Mouse (Mus musculus): ENCODE results near the gene Vti1a.

Vti1a gene

DNA sequence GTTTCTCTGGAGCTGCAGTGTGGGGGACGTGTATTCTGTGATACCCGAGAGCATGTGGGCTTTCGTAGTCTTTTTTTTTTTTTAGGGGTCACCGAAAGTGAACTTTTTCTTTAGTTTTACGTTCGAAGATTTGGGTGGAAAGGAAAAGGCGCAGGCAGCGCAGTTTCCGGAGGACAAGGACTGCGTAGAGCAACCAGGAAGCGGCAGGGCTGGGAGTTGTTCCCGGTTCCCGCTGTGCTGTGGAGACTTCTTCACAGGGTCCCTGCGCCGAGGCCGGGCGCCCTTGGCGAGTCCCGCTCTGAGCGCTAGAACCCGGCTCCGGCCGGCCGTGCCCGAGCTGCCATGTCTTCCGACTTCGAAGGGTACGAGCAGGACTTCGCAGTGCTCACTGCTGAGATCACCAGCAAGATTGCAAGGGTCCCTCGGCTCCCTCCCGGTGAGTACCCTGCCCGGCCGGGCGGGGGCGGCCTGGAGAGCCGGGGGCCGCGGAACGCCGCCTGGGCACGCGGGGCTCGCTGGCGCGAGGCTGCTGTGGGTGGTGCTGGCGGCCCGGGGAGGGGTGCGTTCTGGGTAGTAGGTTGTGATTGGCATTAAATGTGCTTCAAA, at the start of gene Vti1a:
TSS of gene Vti1a (plus strand) at position 187 of the 606 bp plus-strand sequence.
- DNase-seq (ENCODE audit: low read depth) = peak; percentile 96

DNA sequence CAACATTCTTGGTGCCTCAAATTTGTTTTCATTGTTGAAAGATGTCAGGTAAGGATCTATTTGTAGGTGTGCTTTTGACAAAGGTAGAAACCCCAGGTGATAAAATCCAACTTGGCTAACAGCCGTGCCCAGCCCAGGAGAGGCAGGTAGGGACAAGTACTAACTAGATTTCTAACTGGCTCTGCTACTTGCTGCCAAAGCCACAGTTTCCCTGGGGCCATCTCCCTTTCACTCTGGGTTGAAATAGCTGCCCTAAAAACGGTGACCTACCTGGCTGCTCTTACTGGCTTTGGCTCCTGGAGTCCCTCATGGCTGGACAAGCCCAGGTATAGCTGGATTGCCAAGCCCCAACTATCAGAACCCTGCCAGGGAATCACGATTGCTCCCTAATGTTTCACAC, 49.3 kb upstream of the Vti1a start:
- DNase-seq (ENCODE audit: low read depth) = no peak

DNA sequence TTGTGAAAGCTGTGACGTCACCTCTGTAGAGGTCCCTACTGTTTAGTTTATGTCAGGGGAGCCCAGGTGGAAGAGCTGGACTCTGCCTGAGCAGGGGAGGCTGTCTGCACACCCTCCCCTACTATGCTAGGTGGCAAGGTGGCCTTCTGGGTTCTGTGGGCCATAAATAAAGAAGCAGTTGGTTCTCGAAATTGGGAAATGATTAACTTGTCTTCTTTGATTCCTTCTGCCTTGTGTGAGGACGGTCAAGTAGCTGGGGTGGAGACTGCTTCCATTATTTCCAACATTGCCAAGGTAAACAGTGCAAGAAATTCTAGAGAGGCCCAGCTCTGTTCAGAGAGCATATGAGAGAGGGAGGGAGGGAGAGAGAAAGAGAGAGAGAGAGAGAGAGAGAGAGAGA, 47.9 kb upstream of the Vti1a start:
- DNase-seq (ENCODE audit: low read depth) = no peak

- DNase-seq (ENCODE audit: low read depth) = no peak
These were observed 47.0 kb upstream of the Vti1a start for GRCm38 (mm10) chr19:55269051-55269450.

DNA sequence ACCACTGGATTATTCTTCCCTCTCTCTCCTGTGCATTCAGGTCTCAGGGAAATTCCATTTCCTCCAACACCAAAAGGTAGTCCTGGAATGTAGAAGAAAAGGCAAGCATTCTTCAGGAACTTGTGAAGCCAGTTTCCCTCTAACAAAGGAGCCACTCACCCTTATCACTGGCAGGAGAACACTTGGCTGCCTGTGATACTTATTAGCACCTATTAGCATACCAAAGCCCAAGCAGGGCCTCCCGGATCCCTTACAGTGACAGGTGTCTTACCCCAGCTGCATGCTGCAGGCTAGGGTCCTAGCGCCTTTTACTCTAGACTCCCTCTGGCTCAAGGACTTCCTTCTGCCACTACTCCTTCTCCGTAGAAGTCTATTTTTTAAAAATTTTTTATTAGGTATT, 44.6 kb upstream of the Vti1a start:
- DNase-seq (ENCODE audit: low read depth) = no peak

DNA sequence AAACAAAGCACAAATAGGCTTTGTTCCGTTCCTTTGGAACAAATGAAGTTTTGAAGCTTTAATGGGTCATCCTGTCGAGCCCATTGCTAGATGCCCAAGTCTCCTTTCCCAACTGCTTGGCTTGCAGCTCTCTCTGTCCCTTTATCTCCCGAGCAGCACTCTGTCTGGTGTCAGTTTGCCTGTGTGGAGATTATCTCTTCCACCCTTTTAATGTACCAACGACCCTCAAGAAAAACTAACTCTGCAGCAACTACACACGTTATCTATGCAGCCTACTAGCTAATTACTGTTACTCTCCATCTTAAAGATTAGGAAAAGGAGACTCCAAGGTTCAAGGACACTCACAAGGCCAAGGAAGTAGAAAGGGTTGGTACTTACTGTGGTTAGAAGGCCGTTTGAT, 42.8 kb upstream of the Vti1a start:
- no peak for DNase-seq (ENCODE audit: low read depth)

GRCm38 (mm10) chr19:55276100-55276499, 40.0 kb upstream of the Vti1a start:
- no peak for DNase-seq (ENCODE audit: low read depth)

DNA sequence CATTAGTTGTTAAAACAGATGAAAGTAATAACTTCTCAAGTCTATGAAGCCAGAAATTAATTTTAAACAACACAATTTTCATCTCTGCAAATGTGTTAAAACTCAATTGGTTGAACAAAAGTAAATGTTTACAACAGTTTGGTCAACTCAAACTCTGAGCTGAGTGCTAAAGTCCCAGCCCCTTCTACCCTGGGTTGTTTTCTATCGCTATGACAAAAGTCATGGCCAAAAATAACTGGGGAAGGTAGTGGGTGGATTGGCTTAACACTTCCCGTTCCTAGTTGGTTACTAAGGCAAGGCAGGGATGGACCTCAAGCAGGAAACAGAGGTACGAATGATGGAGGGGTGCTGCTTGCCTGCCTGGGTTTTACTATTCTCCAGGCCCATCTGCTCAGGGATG, 39.3 kb upstream of the Vti1a start:
- DNase-seq (ENCODE audit: low read depth) = no peak

- DNase-seq (ENCODE audit: low read depth) = no peak
These were observed 32.0 kb upstream of the Vti1a start for GRCm38 (mm10) chr19:55284093-55284492.

GRCm38 (mm10) chr19:55286034-55286433, 30.1 kb upstream of the Vti1a start:
- no peak for DNase-seq (ENCODE audit: low read depth)

GRCm38 (mm10) chr19:55288974-55289373, 27.1 kb upstream of the Vti1a start:
- DNase-seq (ENCODE audit: low read depth) = no peak

GRCm38 (mm10) chr19:55290621-55291270, 25.3 kb upstream of the Vti1a start:
- no peak for DNase-seq (ENCODE audit: low read depth)

DNA sequence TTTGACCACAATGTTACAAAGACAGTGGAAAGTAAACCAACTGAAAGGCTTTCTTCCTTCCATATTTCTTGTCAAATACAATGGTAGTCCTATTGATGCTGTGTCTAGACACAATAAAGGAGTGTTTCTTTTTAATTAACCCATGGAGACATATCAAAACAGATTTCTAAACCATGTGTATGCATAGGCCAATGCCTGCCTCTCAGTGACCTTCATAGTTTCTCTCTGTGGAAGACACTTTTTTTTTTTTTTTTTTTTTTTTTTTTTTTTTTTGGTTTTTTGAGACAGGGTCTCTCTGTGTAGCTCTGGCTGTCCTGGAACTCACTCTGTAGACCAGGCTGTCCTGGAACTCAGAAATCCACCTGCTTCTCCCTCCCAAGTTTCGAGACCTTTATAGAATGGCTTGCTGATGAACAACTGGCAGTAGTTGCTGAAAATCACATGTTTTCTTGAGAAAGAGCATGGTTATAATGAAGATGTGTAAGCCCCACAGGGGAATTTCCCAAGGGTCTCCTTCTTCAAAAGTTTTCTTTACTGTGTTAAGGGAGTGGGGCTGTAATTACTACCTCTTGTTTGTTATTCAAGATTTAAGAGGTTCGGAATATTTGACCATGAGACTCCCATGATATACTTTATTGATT, 23.8 kb upstream of the Vti1a start:
- no peak for DNase-seq (ENCODE audit: low read depth)

DNA sequence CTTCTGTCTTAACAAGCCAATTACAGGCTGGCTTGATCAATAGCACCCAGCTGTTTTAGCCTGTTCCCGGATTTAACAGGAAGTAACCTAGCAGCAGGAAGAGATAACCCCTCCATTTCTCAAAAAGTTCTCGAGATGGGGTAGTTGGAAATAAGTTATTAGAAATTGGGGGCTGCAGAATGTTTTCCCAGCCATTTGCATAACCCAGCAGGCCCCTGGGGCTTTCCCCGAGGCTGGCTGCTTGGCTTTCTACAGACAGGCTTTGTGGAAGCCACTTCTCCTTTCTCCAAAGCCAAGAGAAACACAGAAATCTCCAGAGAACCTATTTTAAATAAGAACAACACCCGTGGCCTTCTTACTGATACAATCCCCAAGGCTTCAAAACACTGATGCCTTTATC, 22.9 kb upstream of the Vti1a start:
- no peak for DNase-seq (ENCODE audit: low read depth)

DNA sequence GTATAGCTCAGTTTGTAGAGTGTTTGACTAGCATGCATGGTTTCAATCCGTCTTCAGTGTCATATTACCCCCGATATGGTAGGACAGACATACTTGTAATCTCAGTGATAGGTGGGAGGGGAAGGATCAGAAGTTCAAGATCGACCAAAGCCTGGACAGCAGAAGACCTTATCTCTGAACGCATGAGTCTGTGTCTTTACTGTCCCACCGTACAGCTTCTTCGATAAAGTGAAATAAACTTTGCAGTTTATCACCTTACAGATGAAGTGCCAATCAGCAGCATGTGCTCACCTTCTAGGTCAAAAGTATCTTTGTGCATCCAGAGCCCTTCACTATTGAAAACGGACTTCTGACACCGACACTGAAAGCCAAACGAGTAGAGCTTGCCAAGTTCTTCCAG, 21.0 kb upstream of the Vti1a start:
- DNase-seq (ENCODE audit: low read depth) = no peak

DNA sequence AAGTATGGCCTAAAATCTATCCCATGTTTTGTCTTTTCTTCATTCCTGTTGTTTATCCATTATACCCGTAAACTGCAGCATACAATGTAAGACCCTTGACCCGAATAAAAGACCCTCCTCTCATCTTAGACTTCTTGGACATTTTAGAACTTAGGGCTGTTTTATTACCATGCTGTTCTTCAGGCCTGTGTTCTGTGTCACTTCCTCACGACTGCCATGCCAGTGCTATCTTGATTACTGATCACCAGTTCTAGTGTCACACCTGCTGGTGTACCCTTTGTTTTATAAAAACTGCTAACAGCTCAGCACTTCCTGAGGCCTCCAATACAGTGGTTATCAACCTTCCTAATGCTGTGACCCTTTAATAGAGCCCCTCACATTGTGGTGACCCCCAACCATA, 20.5 kb upstream of the Vti1a start:
- no peak for DNase-seq (ENCODE audit: low read depth)

DNA sequence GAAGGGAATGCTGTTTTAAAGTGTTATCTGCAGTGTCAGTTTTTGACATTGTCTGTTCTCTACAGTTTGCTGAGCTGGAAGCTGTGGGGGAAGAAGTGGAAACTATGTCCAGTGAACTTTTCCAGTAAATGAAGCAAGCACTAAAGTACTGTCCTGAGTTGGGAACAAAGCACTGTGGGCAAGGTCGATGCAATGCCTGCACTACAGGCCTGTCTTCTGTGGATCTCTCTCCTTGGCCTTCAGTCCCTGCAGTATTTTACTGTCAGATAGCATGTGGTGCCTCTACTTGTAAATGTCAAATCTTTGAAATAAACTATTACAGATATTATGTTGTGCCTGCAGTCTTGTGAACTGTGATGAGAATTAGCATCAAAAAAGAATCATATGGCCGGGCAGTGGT, 19.8 kb upstream of the Vti1a start:
- no peak for DNase-seq (ENCODE audit: low read depth)

- no peak for DNase-seq (ENCODE audit: low read depth)
These were observed 18.6 kb upstream of the Vti1a start for GRCm38 (mm10) chr19:55297489-55297888.

- DNase-seq (ENCODE audit: low read depth) = no peak
These were observed 18.1 kb upstream of the Vti1a start for GRCm38 (mm10) chr19:55297961-55298360.

- no peak for DNase-seq (ENCODE audit: low read depth)
These were observed 16.7 kb upstream of the Vti1a start for GRCm38 (mm10) chr19:55299378-55299777.

DNA sequence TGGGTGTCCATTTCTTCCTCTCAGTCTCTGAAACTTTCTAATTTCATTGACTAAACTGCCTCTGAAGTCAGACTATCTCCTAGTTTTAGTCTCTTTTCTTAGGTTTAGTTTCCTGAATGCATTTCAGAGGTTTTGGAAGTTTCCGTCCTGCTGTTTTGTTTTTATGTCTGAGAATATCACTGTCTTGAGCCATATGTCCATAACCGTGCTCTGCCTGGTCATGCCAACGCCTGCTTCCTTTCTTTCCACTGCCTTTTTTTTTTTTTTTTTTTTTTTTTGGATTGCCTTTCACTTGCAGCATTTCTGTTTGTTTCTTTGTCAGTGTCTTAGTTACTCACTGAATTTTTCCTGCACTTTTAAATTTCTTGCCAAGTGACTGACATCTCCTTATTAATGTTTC, 15.6 kb upstream of the Vti1a start:
- no peak for DNase-seq (ENCODE audit: low read depth)

DNA sequence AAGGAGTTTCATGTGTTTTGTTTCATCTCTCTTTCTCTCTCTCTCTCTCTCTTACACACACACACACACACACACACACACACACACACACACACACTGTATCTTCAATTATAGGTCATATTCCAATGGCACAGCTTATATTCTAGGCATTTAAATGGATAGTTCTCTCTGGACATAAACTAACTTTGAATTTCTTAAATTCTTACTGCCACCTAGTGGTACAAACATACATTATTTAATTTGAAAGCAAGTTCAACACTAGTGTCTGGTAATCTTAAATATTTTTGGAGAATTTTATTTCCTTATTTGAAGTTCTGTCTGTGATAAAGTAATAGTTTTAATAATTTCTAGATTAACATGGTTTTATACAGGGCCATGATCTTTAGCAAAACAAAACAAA, 11.1 kb upstream of the Vti1a start:
- DNase-seq (ENCODE audit: low read depth) = peak; percentile 41

DNA sequence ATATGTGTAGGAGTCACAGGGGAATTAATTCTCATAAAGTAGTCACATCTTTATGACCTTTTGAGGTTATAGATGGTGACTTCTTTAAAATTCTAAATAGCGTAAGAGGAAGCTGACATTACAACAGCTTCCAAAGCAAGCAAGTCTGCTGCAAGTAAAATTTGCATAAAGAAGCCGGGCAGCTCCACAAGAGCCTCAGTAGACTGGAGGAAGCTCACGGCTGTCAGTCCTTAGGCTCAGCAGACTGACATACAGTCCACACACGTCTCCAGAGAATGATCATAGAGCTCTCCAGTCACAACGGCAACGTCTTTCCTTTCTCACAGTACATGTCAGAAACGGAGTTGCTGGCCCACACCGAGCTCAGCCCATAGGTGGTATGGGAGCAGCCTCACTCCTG, 4.2 kb upstream of the Vti1a start:
- no peak for DNase-seq (ENCODE audit: low read depth)

DNA sequence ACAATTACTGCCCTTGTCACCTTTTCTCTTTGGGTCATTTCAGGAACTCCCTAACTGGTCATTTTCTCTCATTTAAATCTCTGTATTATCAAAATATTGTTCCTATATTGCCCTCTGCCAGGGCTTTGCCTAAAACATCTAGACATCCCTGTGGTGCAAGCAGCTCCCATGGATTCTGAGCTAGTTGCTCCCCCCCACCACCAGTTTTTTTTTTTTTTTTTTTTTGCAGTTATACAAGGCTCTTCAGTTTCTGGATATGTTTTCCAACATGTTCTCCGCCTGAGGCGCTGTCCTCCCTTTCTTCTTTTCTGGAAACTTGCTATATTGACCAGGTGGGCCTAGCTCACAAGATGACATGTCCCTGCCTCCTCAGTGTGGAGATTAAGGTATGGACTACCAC, 2.4 kb upstream of the Vti1a start:
- no peak for DNase-seq (ENCODE audit: low read depth)
